ENCODE assay signal across 25 mouse cellular contexts in genomic region chr11:23728186-23728585, GRCm38 (mm10).
"Had no signal": no experiment of that assay in that cellular context is flagged by ENCODE, and none has a peak within 500 bp of the region (broad histone marks: within the 10 kb centered on the region; RNA-seq: fewer than 3 reads in every experiment).

No protein-coding gene starts in this region.

- H3K9ac ChIP-seq: embryonic facial prominence, embryonic 12.5 days; embryonic facial prominence, embryonic 13.5 days; embryonic facial prominence, embryonic 15.5 days; forebrain, embryonic 12.5 days; forebrain, embryonic 13.5 days; forebrain, embryonic 15.5 days; forebrain, postnatal 0 days had no signal

- H3K27me3 ChIP-seq: embryonic facial prominence, embryonic 12.5 days; embryonic facial prominence, embryonic 13.5 days; embryonic facial prominence, embryonic 15.5 days; forebrain, embryonic 12.5 days; forebrain, embryonic 13.5 days; forebrain, embryonic 15.5 days had no signal

- H3K27ac ChIP-seq: embryonic facial prominence, embryonic 10.5 days; embryonic facial prominence, embryonic 12.5 days; forebrain, embryonic 10.5 days; forebrain, embryonic 12.5 days; forebrain, embryonic 13.5 days; forebrain, embryonic 15.5 days; gastrocnemius, adult 2 months; heart, adult 2 months had no signal

- DNase-seq: cerebellum, adult 8-10 months; cerebellum, adult 9-10 months; cerebellum, adult 9-11 months; cerebellum, postnatal 10 days; cerebellum, postnatal 14 days; cerebellum, postnatal 25 days; cerebellum, postnatal 36 days; embryo, embryonic 11 days; forebrain, postnatal 0 days; gastrocnemius, adult 2 months; gastrocnemius, postnatal 10 days; gastrocnemius, postnatal 14 days; gastrocnemius, postnatal 25 days; gastrocnemius, postnatal 36 days; heart, adult 18-20 months; heart, adult 2 months had no signal

- H3K4me3 ChIP-seq: embryonic facial prominence, embryonic 10.5 days; embryonic facial prominence, embryonic 12.5 days; embryonic facial prominence, embryonic 13.5 days; embryonic facial prominence, embryonic 15.5 days; erythroblast, embryonic 14.5 days; forebrain, embryonic 10.5 days; forebrain, embryonic 12.5 days; forebrain, embryonic 13.5 days; forebrain, embryonic 15.5 days; gastrocnemius, adult 2 months; heart, adult 2 months had no signal

- H3K4me1 ChIP-seq: embryonic facial prominence, embryonic 10.5 days; embryonic facial prominence, embryonic 12.5 days; embryonic facial prominence, embryonic 13.5 days; embryonic facial prominence, embryonic 15.5 days; forebrain, embryonic 10.5 days; forebrain, embryonic 12.5 days; forebrain, embryonic 13.5 days; forebrain, embryonic 15.5 days had no signal
